Mouse (Mus musculus) midbrain, embryonic 11.5 days (tissue): ENCODE data around the gene Gm7029. TPM values are rescaled to one million over a fixed set of nuclear protein-coding genes. Genes with fewer than 3 reads are reported as not detected.
A peak's percentile ranks its signal among the peaks of the same experiment; 100 is the strongest.
"Not testable (repeated sequence)": the region's sequence is repeated elsewhere in the genome, so short reads cannot be mapped to it uniquely, and the experiment has no call there.

Experiments
- ATAC-seq: fragments of 200-750 bp; cut with Nextera tagmentation; 2 replicates; pipeline ENCODE4 v1.8.0; 2017; ENCODE audit warnings: moderate TSS enrichment, moderate library complexity; ENCODE audit not compliant: low FRiP score
- DNase-seq: peaks from one replicate; pipeline ENCODE4 v3.0.0; 2015; ENCODE audit warnings: low spot score; ENCODE audit errors: missing footprints
- H3K27ac ChIP-seq: fragments of 300-500 bp; sonication (generic); 2 replicates; pipeline ENCODE4 v1.5.1; 2014; ENCODE audit warnings: low read depth, low read length
- H3K27me3 ChIP-seq: fragments of 300-500 bp; sonication (generic); 2 replicates; pipeline ENCODE4 v1.6.1; 2014; ENCODE audit warnings: mild to moderate bottlenecking, low read length, moderate library complexity, mixed read lengths; ENCODE audit not compliant: control insufficient read depth, insufficient read depth
- H3K36me3 ChIP-seq: fragments of 300-500 bp; sonication (generic); 2 replicates; pipeline ENCODE4 v1.6.1; 2014; ENCODE audit warnings: mild to moderate bottlenecking, low read length, moderate library complexity, mixed read lengths; ENCODE audit not compliant: control insufficient read depth, insufficient read depth
- H3K4me1 ChIP-seq: fragments of 300-500 bp; sonication (generic); 2 replicates; pipeline ENCODE4 v1.6.1; 2014; ENCODE audit warnings: low read length; ENCODE audit not compliant: control insufficient read depth, insufficient read depth
- H3K4me2 ChIP-seq: fragments of 300-500 bp; sonication (generic); 2 replicates; pipeline ENCODE4 v1.6.1; 2014; ENCODE audit warnings: mild to moderate bottlenecking, moderate library complexity
- H3K4me3 ChIP-seq: fragments of 300-500 bp; sonication (generic); 2 replicates; pipeline ENCODE4 v1.5.1; 2014; ENCODE audit warnings: low read depth, low read length
- H3K9ac ChIP-seq: fragments of 300-500 bp; sonication (generic); 2 replicates; pipeline ENCODE4 v1.6.1; 2014; ENCODE audit warnings: low read length
- H3K9me3 ChIP-seq: fragments of 300-500 bp; sonication (generic); 2 replicates; pipeline ENCODE4 v1.6.1; 2016; ENCODE audit warnings: low read length; ENCODE audit not compliant: control insufficient read depth
- WGBS: fragments of 180-500 bp; shearing (Covaris S2); extraction: QIAGEN DNeasy Blood & Tissue Kit; methylation state at CpG from one replicate; pipeline ENCODE4 v1.1.7; 2014; 5-methylcytosine and 5-hydroxymethylcytosine counted together
- polyA plus RNA-seq: library from polyadenylated mRNA; unstranded; fragments of >200 nt; fragmentation: Nextera tagmentation; extraction: Ambion mirVana; gene quantifications from 2 replicates; pipeline ENCODE4 v1.2.1, GENCODE M21; 2014

Gm7029 gene
- polyA plus RNA-seq, 1 experiment from 2014 or later, result not detected

DNA sequence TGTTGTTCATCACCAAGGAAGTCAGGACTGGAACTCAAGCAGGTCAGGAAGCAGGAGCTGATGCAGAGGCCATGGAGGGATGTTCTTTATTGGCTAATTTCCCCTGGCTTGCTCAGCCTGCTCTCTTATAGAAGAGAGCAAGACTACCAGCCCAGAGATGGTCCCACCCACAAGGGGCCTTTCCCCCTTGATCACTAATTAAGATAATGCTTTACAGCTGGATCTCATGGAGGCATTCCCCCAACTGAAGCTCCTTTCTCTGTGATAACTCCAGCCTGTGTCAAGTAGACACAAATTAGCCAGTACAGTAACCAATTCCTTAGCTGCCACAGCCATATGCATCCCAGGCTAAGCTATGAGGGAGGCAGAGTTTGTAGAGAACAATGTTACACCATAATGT, 14.6 kb downstream of the Gm7029 start:
- not testable (repeated sequence) for H3K9me3 ChIP-seq, H3K27ac ChIP-seq, H3K4me3 ChIP-seq, H3K4me1 ChIP-seq, H3K27me3 ChIP-seq, H3K4me2 ChIP-seq, H3K36me3 ChIP-seq, DNase-seq, ATAC-seq
- H3K9ac ChIP-seq, result 0 out of 2 replicates have a peak overlapping the region, but pooled peaks have one; percentile 2

GRCm38 (mm10) chr17:33889941-33890532, 16.4 kb downstream of the Gm7029 start:
- H3K4me2 ChIP-seq, result peak overlapping the region; percentile 58
- not testable (repeated sequence) for H3K9me3 ChIP-seq, H3K4me1 ChIP-seq, H3K36me3 ChIP-seq, H3K27me3 ChIP-seq, ATAC-seq
- H3K4me3 ChIP-seq, result peak overlapping the region; percentile 67
- WGBS, result under 1% methylated on average over 40 of the region's 44 CpGs
- peak; percentile 90 for DNase-seq
- peak overlapping the region; percentile 71 for H3K9ac ChIP-seq
- H3K27ac ChIP-seq, result peak overlapping the region; percentile 30; the same call in 1 of the 2 replicates

DNA sequence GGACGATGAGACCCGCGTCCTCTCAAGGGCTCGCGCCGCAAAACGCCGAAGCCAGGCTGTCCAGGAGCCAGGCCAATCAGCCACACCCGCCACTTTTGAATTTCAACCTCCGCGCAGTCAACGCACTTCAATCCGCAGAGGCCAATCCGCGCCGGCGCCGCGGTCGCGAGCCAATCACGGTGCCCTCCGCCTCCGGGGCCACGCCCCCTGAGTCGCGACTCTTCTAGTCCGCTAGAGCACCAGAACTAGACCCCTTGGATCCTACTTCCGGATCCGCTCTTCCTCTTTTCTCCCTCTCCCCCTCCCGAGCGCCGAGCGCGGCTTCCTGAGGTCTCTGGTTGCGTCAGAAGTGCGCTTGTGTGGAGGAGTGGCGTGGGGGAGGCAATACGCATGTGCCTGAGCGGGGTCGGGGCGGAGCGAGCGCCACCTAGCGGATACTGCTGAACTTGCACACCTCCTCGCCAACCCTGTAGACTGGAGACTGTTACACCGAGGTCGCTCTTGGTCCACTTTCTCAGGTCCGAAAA, 17.0 kb downstream of the Gm7029 start, which contains the start of gene Kifc1:
TSS of gene Kifc1 (minus strand) at position 129 of the 527 bp plus-strand sequence.
- peak; percentile 98 for ATAC-seq
- peaks cover 9% of the 10 kb centered on the region for H3K4me1 ChIP-seq
- WGBS, result 1% methylated on average over 48 of the region's 49 CpGs
- peak within 1 kb of the TSS; percentile 67 for H3K4me3 ChIP-seq
- H3K36me3 ChIP-seq, result no peaks in the 10 kb centered on the region; the same call in 1 of the 2 replicates
- H3K9me3 ChIP-seq, result no peaks in the 10 kb centered on the region
- peak within 1 kb of the TSS; percentile 71 for H3K9ac ChIP-seq
- H3K4me2 ChIP-seq, result peak within 1 kb of the TSS; percentile 58
- DNase-seq, result peak; percentile 100
- H3K27me3 ChIP-seq, result no peaks in the 10 kb centered on the region
- H3K27ac ChIP-seq, result peak within 1 kb of the TSS; percentile 30; the same call in 1 of the 2 replicates

DNA sequence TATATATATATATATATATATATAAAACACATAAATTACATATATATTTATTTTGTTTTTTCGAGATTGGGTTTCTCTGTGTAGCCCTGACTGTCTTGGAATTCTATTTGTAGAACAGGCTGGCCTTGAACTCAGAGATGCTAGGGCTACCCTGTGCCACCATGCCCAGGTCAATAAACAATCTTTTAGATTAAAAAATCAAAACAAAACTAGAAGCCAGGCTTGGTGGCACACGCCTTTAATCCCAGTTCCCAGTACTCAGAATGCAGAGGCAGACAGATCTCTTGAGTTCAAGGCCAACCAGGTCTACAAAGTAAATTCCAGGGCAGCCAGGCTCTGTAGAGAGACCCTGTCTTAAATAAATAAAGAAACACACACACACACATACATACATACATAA, 17.7 kb downstream of the Gm7029 start:
- 64% methylated on average over 2 of the region's 2 CpGs for WGBS
- Histone ChIP-seq H3K27me3 (no peaks in the 10 kb centered on the region), H3K4me1 (peaks cover 9% of the 10 kb centered on the region), H3K36me3 (no peaks in the 10 kb centered on the region), H3K4me3 (no peak overlapping the region), H3K4me2 (no peak overlapping the region), H3K27ac (no peak overlapping the region), H3K9ac (no peak overlapping the region), H3K9me3 (no peaks in the 10 kb centered on the region)
- ATAC-seq (no peak), DNase-seq (no peak)

DNA sequence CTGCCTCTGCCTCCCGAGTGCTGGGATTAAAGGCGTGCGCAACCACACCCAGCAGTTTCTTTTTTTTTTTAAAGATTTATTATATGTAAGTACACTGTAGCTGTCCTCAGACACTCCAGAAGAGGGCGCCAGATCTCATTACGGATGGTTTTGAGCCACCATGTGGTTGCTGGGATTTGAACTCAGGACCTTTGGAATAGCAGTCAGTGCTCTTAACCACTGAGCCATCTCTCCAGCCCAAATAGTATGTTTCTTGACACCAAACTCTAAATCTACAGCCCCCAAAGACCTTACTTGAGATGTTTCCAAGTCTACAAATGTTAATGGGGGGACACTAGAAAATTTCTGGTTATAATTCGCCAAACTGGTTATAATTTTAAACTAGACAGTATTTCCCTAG, 18.3 kb downstream of the Gm7029 start:
- not testable (repeated sequence) for H3K9ac ChIP-seq, ATAC-seq, H3K36me3 ChIP-seq, DNase-seq, H3K27ac ChIP-seq, H3K4me1 ChIP-seq, H3K27me3 ChIP-seq, H3K9me3 ChIP-seq, H3K4me3 ChIP-seq, H3K4me2 ChIP-seq
- WGBS, result 71% methylated on average over 6 of the region's 6 CpGs

- Histone ChIP-seq H3K27me3 (no peaks in the 10 kb centered on the region), H3K4me2 (no peak overlapping the region), H3K4me1 (peaks cover 9% of the 10 kb centered on the region), H3K4me3 (no peak overlapping the region), H3K9ac (no peak overlapping the region), H3K9me3 (no peaks in the 10 kb centered on the region), H3K36me3 (no peaks in the 10 kb centered on the region), H3K27ac (no peak overlapping the region)
- WGBS, result 12% methylated on average over 7 of the region's 7 CpGs
- ATAC-seq (no peak), DNase-seq (no peak)
Measured at GRCm38 (mm10) chr17:33892429-33892828, 18.8 kb downstream of the Gm7029 start.

DNA sequence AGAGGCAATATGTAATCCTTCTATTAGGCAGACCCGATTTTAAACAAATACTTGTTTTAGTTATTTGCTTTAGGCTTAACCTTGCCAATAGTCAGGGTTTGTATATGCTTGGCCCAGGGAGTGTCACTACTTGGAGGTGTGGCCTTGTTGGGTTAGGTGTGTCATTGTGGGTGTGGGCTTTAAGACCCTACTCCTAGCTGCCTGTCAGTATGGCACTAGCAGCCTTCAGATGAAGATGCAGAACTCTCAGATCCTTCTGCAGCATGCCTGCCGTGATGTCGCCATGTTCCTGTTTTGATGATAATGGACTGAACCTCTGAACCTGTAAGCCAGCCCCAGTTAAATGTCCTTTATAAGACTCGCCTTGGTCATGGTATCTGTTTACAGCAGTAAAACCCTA, 19.4 kb downstream of the Gm7029 start:
- WGBS, result 76% methylated on average over 4 of the region's 4 CpGs
- not testable (repeated sequence) for H3K9ac ChIP-seq, ATAC-seq

GRCm38 (mm10) chr17:33897114-33897794, 23.6 kb downstream of the Gm7029 start:
- Histone ChIP-seq H3K9ac (no peak overlapping the region), H3K4me3 (no peak overlapping the region), H3K36me3 (no peaks in the 10 kb centered on the region), H3K27me3 (no peaks in the 10 kb centered on the region), H3K27ac (no peak overlapping the region), H3K9me3 (no peaks in the 10 kb centered on the region), H3K4me1 (no peaks in the 10 kb centered on the region), H3K4me2 (no peak overlapping the region)
- 45% methylated on average over 6 of the region's 6 CpGs for WGBS
- no peak for ATAC-seq
- DNase-seq, result peak; percentile 82

More for the DNA sequence above, 19.4 kb downstream of the Gm7029 start:
- H3K27ac ChIP-seq, DNase-seq, H3K4me2 ChIP-seq, H3K4me1 ChIP-seq, H3K27me3 ChIP-seq, H3K36me3 ChIP-seq, H3K9me3 ChIP-seq, H3K4me3 ChIP-seq: not testable (repeated sequence)

- not testable (repeated sequence) for H3K36me3 ChIP-seq, H3K4me3 ChIP-seq, H3K9ac ChIP-seq, H3K27me3 ChIP-seq, H3K4me1 ChIP-seq, ATAC-seq, DNase-seq, H3K4me2 ChIP-seq, H3K9me3 ChIP-seq, H3K27ac ChIP-seq
- WGBS, result 86% methylated on average over 4 of the region's 4 CpGs
Measured at GRCm38 (mm10) chr17:33898193-33898592, 24.6 kb downstream of the Gm7029 start.
